7 mouse cellular contexts compared by ENCODE assay signal in genomic region chr7:88278628-88279196, GRCm38 (mm10). TPM values are rescaled to one million over a fixed set of nuclear protein-coding genes. Genes with fewer than 3 reads are reported as not detected.
A peak's percentile ranks its signal among the peaks of the same experiment; 100 is the strongest.
DNase-seq lines count a peak whose midpoint lies in the region; ATAC-seq and TF ChIP-seq lines count a peak whose summit lies in the region.

No protein-coding gene starts in this region.

- H3K4me2 ChIP-seq in lung, embryonic 14.5 days, result peak overlapping the region; percentile 92
- H3K4me2 ChIP-seq in limb, embryonic 14.5 days (replicated peaks; ENCODE audit: low read depth, low read length, severe bottlenecking), result peak overlapping the region; percentile 92

- 0 out of 2 replicates have a peak, but pooled peaks cover 6% of the 10 kb centered on the region for H3K36me3 ChIP-seq in lung, embryonic 14.5 days (ENCODE audit: insufficient read depth)
- H3K36me3 ChIP-seq in forebrain, embryonic 10.5 days (replicated peaks), result peaks cover 4% of the 10 kb centered on the region; the same call in 1 of the 2 replicates
- H3K36me3 ChIP-seq in limb, embryonic 14.5 days (ENCODE audit: control insufficient read depth, insufficient read depth, low read length), result no peaks in the 10 kb centered on the region
- peaks cover 9% of the 10 kb centered on the region for H3K36me3 ChIP-seq in small intestine, adult 2 months (ENCODE audit: control insufficient read depth, insufficient read depth, low read length)

- H3K27ac ChIP-seq in lung, embryonic 14.5 days (ENCODE audit: low read depth), result peak overlapping the region; percentile 79
- peak overlapping the region; percentile 84; the same call in 1 of the 2 replicates for H3K27ac ChIP-seq in forebrain, embryonic 10.5 days
- no peak overlapping the region for H3K27ac ChIP-seq in limb, embryonic 14.5 days (replicated peaks; ENCODE audit: low read depth, low read length)
- H3K27ac ChIP-seq in small intestine, adult 2 months (ENCODE audit: insufficient read depth, low read depth, low read length), result peak overlapping the region; percentile 93; the same call in 1 of the 2 replicates

- TF ChIP-seq POLR2A in limb, embryonic 14.5 days (IDR thresholded peaks at IDR 0.05; ENCODE audit: borderline replicate concordance, extremely low read depth, insufficient read depth, insufficient read length), result no peak
- TF ChIP-seq POLR2A in small intestine, adult 2 months (IDR thresholded peaks at IDR 0.05; ENCODE audit: low read depth, low read length), result no peak

- no peak for TF ChIP-seq CTCF in lung, embryonic 14.5 days (IDR thresholded peaks at IDR 0.05; ENCODE audit: low read depth)
- TF ChIP-seq CTCF in small intestine, adult 2 months (IDR thresholded peaks at IDR 0.05; ENCODE audit: extremely low read depth, insufficient read length, insufficient replicate concordance, low read depth, low read length), result no peak

- H3K27me3 ChIP-seq in lung, embryonic 14.5 days (ENCODE audit: insufficient read depth, low read length), result no peaks in the 10 kb centered on the region
- H3K27me3 ChIP-seq in forebrain, embryonic 10.5 days (ENCODE audit: poor library complexity, severe bottlenecking), result no peaks in the 10 kb centered on the region
- no peaks in the 10 kb centered on the region for H3K27me3 ChIP-seq in limb, embryonic 14.5 days (ENCODE audit: control insufficient read depth, insufficient read depth, low read length)
- no peaks in the 10 kb centered on the region for H3K27me3 ChIP-seq in small intestine, adult 2 months (ENCODE audit: control insufficient read depth, insufficient read depth, low read length)

- peak overlapping the region; percentile 77 for H3K9ac ChIP-seq in lung, embryonic 14.5 days
- peak overlapping the region; percentile 58 for H3K9ac ChIP-seq in limb, embryonic 14.5 days (ENCODE audit: low read depth, low read length, severe bottlenecking)

- peak; percentile 59 for DNase-seq in lung, embryonic 14.5 days
- no peak for DNase-seq in lung, adult 18-20 months
- no peak for DNase-seq in forebrain, embryonic 10.5 days (ENCODE audit: extremely low spot score, low spot score)
- no peak for DNase-seq in limb, embryonic 14.5 days (ENCODE audit: low spot score)
- no peak for DNase-seq in thymus, postnatal 10 days (ENCODE audit: low spot score in 2 of 2)
- no peak for DNase-seq in adrenal gland, postnatal 4 days (ENCODE audit: low spot score in 2 of 2)

- no peak for ATAC-seq in lung, embryonic 14.5 days (ENCODE audit: insufficient read depth)
- ATAC-seq in limb, embryonic 14.5 days (ENCODE audit: low FRiP score, low read depth), result no peak

- no peaks in the 10 kb centered on the region for H3K9me3 ChIP-seq in lung, embryonic 14.5 days (ENCODE audit: low read depth, low read length)
- H3K9me3 ChIP-seq in forebrain, embryonic 10.5 days, result no peaks in the 10 kb centered on the region
- H3K9me3 ChIP-seq in limb, embryonic 14.5 days (ENCODE audit: control insufficient read depth, low read length), result no peaks in the 10 kb centered on the region

- peak overlapping the region; percentile 56 for H3K4me3 ChIP-seq in lung, embryonic 14.5 days (ENCODE audit: low read depth, low read length)
- H3K4me3 ChIP-seq in forebrain, embryonic 10.5 days, result peak overlapping the region; percentile 63
- peak overlapping the region; percentile 51 for H3K4me3 ChIP-seq in limb, embryonic 14.5 days (replicated peaks; ENCODE audit: low read length)
- H3K4me3 ChIP-seq in small intestine, adult 2 months (ENCODE audit: low read depth, low read length), result peak overlapping the region; percentile 95; the same call in 1 of the 2 replicates

- H3K4me1 ChIP-seq in lung, embryonic 14.5 days (ENCODE audit: insufficient read depth), result no peaks in the 10 kb centered on the region; the same call in 1 of the 2 replicates
- peaks cover 15% of the 10 kb centered on the region for H3K4me1 ChIP-seq in forebrain, embryonic 10.5 days
- no peaks in the 10 kb centered on the region for H3K4me1 ChIP-seq in limb, embryonic 14.5 days (ENCODE audit: control insufficient read depth, insufficient read depth, low read length)
- H3K4me1 ChIP-seq in small intestine, adult 2 months (ENCODE audit: control insufficient read depth, insufficient read depth, insufficient read length, low read length), result peaks cover 3% of the 10 kb centered on the region

- WGBS in lung, embryonic 14.5 days, result 10% methylated on average over 8 of the region's 8 CpGs
- WGBS in forebrain, embryonic 10.5 days, result 70% methylated on average over 8 of the region's 8 CpGs
- 48% methylated on average over 8 of the region's 8 CpGs for WGBS in limb, embryonic 14.5 days
- WGBS in small intestine, adult 2 months, result 10% methylated on average over 8 of the region's 8 CpGs

RNA-seq across cellular contexts. Expression of gene Ctsc, which starts 0.8 kb away (rescaled TPM):
- polyA plus RNA-seq in lung, embryonic 14.5 days (2014; fragmentation: Nextera tagmentation; extraction: Ambion mirVana), result 92.5 and 92.6 TPM in 2 replicates
- polyA plus RNA-seq in forebrain, embryonic 10.5 days (2016; fragmentation: Nextera tagmentation; extraction: Ambion mirVana), result 23.9 and 24.1 TPM in 2 replicates
- 18.2 and 19.3 TPM in 2 replicates for polyA plus RNA-seq in limb, embryonic 14.5 days (2012; rRNA removed)
- polyA plus RNA-seq in limb, embryonic 14.5 days (2014; fragmentation: Nextera tagmentation; extraction: Ambion mirVana), result 66.4 and 66.9 TPM in 2 replicates
- polyA plus RNA-seq in small intestine, adult 2 months (2012; rRNA removed), result 27.6 and 52.0 TPM in 2 replicates
- total RNA-seq in adrenal gland, postnatal 4 days (2021), result 10 to 100 TPM; 26.0 to 27.3 TPM
